Mouse (Mus musculus) erythroblast, embryonic 14.5 days (primary cell): ENCODE data around the gene Rftn1. TPM values are rescaled to one million over a fixed set of nuclear protein-coding genes. Genes with fewer than 3 reads are reported as not detected.

Experiments
- H3K27me3 ChIP-seq: 2 replicates; pipeline ENCODE4 v1.6.1; 2012; ENCODE audit warnings: inconsistent platforms; ENCODE audit not compliant: control insufficient read depth
- H3K36me3 ChIP-seq: 2 replicates; pipeline ENCODE4 v1.6.1; 2012; ENCODE audit warnings: mild to moderate bottlenecking, inconsistent platforms; ENCODE audit not compliant: control insufficient read depth
- H3K4me1 ChIP-seq: 2 replicates; pipeline ENCODE4 v1.6.1; 2012; ENCODE audit warnings: inconsistent platforms; ENCODE audit not compliant: control insufficient read depth
- H3K4me3 ChIP-seq: replicated peaks from 2 replicates; pipeline ENCODE3; 2012; ENCODE audit warnings: moderate library complexity, mild to moderate bottlenecking, inconsistent platforms
- H3K9me3 ChIP-seq: 2 replicates; pipeline ENCODE4 v1.6.1; 2012; ENCODE audit warnings: low read length, inconsistent platforms, mixed read lengths; ENCODE audit not compliant: control insufficient read depth
- GATA1 ChIP-seq: IDR thresholded peaks from 2 replicates; pipeline ENCODE4 v1.6.1; 2012; ENCODE audit warnings: low read length, inconsistent platforms, mixed read lengths
- TAL1 ChIP-seq: IDR thresholded peaks from 3 replicates; pipeline ENCODE4 v1.6.1; 2012; ENCODE audit warnings: low read length, inconsistent platforms, mixed read lengths
- polyA plus RNA-seq: library from polyadenylated mRNA; stranded (reverse); fragments of >175 nt; gene quantifications from 2 replicates; pipeline ENCODE4 v1.2.3, GENCODE M21; 2012

Gene Rftn1
- polyA plus RNA-seq = 0.06 and 0.10 TPM in 2 replicates

DNA sequence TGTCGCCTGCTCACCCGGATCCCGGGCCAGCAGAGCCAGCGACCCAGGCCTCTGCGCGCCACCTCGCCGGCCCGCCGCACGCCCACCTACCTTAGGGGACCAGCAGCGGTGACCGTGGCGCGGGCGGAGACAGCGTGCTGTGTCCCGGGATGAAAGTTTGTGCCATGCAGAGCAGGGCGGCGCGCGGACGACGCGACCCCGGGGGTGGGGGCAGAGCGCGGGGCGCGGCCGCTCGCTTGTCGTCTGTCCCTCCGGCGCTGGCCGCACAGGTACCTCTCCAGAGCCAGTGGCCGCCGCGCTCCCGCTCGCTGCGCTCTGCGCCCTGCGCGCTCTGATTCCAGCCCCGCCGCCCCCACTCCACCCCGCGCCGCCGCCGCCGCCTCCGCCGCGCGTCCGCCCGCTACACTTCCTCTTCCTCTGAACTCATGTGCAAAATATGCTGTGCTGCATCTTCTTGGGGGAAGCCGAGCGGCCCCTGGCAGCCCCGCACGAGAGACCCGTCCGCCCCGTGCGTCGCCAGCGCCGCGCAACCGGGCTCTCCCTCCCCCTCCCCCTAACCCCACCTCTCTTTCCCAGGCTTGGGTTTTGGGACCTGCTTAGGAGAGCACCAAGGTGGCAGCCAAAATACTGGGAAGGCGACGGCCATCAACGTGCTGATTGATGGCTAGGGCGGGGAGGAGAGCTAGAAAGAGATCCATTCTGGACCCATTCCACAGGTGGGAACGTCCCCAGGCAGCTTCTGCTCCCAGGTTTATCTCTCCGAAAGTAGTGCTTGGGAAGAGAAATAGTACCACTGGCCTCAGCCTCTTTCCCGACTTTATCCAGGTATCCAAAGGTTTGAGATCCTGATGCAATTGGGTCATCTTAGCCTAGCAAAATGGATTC lies at the start of gene Rftn1:
Gene Rftn1, minus strand, starts transcription at position 544 of the 885 bp plus-strand sequence.
- Histone ChIP-seq H3K4me3 (peak within 1 kb of the TSS; percentile 59), H3K9me3 (no peaks in the 10 kb centered on the region), H3K4me1 (peaks cover 11% of the 10 kb centered on the region), H3K27me3 (peaks cover 30% of the 10 kb centered on the region), H3K36me3 (no peaks in the 10 kb centered on the region)
- TF ChIP-seq GATA1 (no peak), TAL1 (no peak)

DNA sequence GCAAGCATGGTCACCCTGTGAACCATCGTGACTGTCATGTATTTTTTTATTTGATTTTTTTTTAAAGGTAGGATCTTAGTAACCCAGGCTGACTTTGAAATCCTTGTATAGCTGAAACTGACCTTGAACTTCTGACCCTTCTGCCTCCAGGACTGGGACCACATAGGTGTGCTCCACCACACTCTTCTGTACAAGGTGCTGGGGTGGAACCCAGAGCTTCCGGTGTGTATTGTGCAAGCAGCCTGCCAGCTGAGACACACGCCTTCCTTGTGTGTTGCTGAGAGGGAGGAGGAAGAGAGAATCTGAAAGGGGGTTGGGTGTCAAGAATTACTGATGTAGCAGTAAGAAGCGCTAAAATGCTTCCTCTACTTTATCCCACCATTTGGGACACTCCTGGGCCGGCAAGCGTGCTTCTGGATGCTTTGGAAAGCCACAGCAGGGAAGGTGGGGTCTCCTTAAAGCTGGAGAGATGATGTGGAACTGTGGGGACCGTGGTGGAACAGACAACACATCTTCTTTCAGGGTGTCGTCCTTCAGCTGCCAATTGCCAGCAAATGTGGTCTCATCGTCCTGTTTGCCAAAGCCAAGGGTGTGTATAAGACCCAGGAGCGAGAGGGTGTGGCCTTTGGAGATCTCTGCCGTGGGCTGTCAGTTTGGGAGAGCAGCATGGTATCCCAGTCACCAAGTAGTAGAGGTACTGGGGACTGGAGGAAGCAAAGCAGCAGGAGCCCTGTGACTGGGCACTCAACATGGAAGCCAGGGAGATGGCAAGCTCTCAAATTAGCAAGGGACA lies 47.5 kb upstream of the Rftn1 start:
- Histone ChIP-seq H3K4me1 (peaks cover 11% of the 10 kb centered on the region), H3K27me3 (no peaks in the 10 kb centered on the region; the same call in 1 of the 2 replicates), H3K36me3 (no peaks in the 10 kb centered on the region), H3K9me3 (no peaks in the 10 kb centered on the region), H3K4me3 (no peak overlapping the region)
- TF ChIP-seq TAL1 (no peak), GATA1 (no peak)

DNA sequence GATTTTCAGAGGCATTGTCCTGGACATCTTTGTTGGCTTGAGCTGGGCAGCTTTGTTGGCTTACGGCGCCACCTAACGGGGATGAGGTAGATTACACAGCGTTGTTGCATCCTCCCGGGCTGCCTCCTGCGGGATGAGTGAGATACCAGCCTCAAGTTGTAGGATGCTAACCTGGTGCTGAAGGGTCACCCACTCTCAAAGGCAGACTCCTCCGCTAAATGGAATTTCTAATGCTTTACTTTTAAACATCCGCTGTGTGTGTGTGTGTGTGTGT lies 46.9 kb upstream of the Rftn1 start:
- Histone ChIP-seq H3K9me3 (no peaks in the 10 kb centered on the region), H3K4me3 (no peak overlapping the region)
- TF ChIP-seq TAL1 = no peak
- TF ChIP-seq GATA1 = no peak

DNA sequence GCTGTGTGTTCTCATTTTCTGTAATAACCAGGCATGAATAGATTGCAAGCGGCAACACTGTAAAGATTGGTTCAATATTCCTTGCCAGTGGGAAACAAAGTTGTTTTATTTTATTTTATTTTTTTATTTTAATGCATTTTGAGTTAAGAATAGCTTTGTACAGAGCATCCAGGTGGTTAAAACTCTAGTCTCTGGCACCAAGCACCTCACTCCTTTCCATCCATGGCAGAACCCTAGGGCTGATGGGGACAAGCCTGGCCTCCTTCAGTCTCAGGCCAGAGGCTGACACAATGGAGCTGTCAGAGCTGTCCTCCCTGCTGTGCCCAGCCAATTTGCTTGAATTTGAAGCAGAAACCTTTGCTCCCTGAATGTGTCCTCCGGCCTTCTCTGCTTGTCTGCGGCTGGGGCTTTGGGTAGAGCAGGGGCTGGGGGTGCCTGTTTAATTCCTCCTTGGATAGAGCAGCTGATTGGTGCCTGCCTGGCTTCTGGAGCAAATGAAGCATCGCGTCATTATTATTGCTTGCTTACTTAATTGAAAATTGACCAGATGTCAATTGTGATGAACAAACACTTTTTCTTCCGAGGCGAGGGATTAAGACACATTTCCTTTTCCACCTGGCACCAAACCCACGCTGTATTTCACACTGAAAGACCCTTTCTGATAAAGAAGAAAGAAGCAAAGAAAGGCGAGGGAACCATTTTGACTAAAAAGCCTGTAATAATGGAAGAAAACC lies 46.4 kb upstream of the Rftn1 start:
- Histone ChIP-seq H3K36me3 (no peaks in the 10 kb centered on the region), H3K4me1 (peaks cover 11% of the 10 kb centered on the region), H3K9me3 (no peaks in the 10 kb centered on the region), H3K27me3 (no peaks in the 10 kb centered on the region; the same call in 1 of the 2 replicates), H3K4me3 (no peak overlapping the region)
- no peak for TF ChIP-seq TAL1
- no peak for TF ChIP-seq GATA1

More for the DNA sequence above, 46.9 kb upstream of the Rftn1 start:
- Histone ChIP-seq H3K36me3 (no peaks in the 10 kb centered on the region), H3K4me1 (peaks cover 11% of the 10 kb centered on the region), H3K27me3 (no peaks in the 10 kb centered on the region; the same call in 1 of the 2 replicates)

DNA sequence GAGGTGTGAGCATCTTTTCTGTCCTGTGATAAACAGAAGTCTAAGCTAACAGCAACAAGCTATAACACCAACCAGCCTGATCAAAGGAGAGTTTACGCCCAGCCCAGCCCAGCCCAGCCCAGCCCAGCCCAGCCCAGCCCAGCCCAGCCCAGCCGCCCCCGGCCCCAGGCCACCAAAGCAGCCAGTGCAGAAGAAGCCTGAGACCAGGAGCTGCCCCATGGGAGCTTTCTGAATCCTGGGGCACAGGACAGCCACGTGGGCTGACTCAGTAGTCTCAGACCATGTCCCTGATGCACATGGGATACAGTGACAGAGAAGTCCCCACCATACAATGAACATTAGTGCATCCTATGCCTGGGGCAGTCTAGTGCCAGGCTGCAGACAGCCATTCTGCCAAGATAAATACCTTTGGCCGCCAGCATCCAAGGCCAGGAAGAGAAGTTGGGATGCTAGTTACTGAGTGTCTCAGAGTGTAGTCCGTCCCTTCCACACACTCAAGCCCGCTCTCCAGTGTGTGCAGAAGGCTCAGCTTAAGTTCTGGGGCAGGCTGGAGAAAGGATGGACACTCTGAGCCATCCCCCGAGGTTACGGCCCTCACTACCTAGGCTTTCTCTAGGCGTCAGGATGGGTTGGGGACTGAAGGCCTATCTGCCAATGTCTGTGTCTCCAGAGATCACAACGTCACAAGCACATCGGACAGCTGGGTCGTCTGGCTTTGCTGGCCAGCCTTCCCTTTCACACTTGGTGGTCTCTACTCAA lies 45.6 kb upstream of the Rftn1 start:
- no peaks in the 10 kb centered on the region for H3K36me3 ChIP-seq
- no peaks in the 10 kb centered on the region for H3K9me3 ChIP-seq
- H3K27me3 ChIP-seq = no peaks in the 10 kb centered on the region; the same call in 1 of the 2 replicates
- no peak for TF ChIP-seq TAL1
- TF ChIP-seq GATA1 = no peak
- H3K4me1 ChIP-seq = peaks cover 11% of the 10 kb centered on the region
- no peak overlapping the region for H3K4me3 ChIP-seq

GRCm38 (mm10) chr17:50233956-50234355 lies 43.5 kb upstream of the Rftn1 start:
- peaks cover 11% of the 10 kb centered on the region for H3K4me1 ChIP-seq

GRCm38 (mm10) chr17:50232821-50233220 lies 42.3 kb upstream of the Rftn1 start:
- Histone ChIP-seq H3K9me3 (no peaks in the 10 kb centered on the region), H3K4me1 (peaks cover 11% of the 10 kb centered on the region), H3K4me3 (no peak overlapping the region), H3K27me3 (no peaks in the 10 kb centered on the region), H3K36me3 (no peaks in the 10 kb centered on the region)
- no peak for TF ChIP-seq GATA1
- TF ChIP-seq TAL1 = no peak

More at GRCm38 (mm10) chr17:50233956-50234355, 43.5 kb upstream of the Rftn1 start:
- H3K4me3 ChIP-seq = no peak overlapping the region
- H3K27me3 ChIP-seq = no peaks in the 10 kb centered on the region; the same call in 1 of the 2 replicates
- TF ChIP-seq GATA1 (no peak), TAL1 (no peak)
- no peaks in the 10 kb centered on the region for H3K36me3 ChIP-seq
- H3K9me3 ChIP-seq = no peaks in the 10 kb centered on the region

DNA sequence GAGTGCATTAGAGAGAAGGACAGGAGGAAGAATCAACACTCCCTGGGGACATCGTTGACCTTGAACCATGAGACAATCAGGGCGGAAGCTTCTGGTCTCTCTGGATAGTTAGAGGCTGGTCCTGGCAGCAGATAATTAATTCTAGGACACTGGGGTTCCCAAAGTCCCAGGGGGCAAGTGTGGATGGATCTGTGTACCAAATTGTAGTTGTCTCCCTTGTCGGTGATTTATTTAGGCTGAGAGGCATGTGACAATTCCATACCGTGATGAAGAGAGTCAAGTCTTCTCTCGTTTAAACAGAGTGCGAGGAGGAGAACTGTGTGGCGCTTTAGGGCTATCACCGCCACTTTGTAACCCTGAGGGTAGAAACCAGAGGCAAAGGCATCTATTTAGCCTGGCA lies 40.7 kb upstream of the Rftn1 start:
- Histone ChIP-seq H3K36me3 (no peaks in the 10 kb centered on the region), H3K4me1 (peaks cover 5% of the 10 kb centered on the region), H3K9me3 (no peaks in the 10 kb centered on the region), H3K4me3 (no peak overlapping the region), H3K27me3 (no peaks in the 10 kb centered on the region)
- TF ChIP-seq GATA1 (no peak), TAL1 (no peak)
